Mouse (Mus musculus) forelimb bud, embryonic 11.5 days (tissue): ENCODE measurements around the gene Gm28038.

Experiments used
- DNase-seq: peaks from one replicate; pipeline ENCODE4 v3.0.0-alpha.2; 2012; ENCODE audit warnings: low read depth, low spot score

Gm28038 gene

GRCm38 (mm10) chr2:30345971-30346676 lies 65.3 kb downstream of the Gm28038 start:
- DNase-seq = no peak

GRCm38 (mm10) chr2:30349196-30349595 lies 68.4 kb downstream of the Gm28038 start:
- DNase-seq = no peak
